In the genomic region with DNA sequence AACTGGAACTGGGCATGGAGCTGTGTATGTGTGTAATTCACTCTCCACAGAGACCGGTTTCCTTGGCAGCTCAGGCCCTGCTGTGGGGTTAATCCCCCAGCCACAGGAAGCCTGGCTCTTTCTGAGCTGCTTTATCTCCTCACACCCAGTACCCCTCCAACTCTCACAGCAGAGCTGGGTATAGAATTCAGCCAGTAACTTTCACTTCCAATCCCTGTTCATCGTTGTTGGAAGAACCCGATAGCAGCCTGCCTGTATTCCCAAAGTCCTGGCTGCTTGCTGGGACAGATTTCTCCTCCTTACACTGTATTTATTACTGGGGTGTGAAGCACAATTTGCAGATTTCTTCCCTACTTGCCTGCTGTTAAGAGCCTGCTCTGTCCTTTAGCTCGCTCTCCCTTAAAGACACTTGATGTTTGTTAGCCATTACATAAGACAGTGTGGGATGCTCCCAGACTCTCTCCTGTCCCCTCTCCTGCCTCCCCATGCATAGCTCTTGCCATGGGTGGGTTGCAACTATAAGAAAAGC, we compare ENCODE assay signal across 8 mouse cellular contexts.
DNase-seq lines count a peak whose midpoint lies in the region; ATAC-seq lines count a peak whose summit lies in the region.

No protein-coding gene starts in this region.

- H3K9ac ChIP-seq in hindbrain, embryonic 14.5 days = peak overlapping the region; percentile 8; the same call in 1 of the 2 replicates
- H3K9ac ChIP-seq in midbrain, embryonic 13.5 days (replicated peaks) = no peak overlapping the region

- DNase-seq in frontal cortex, adult 2 months (ENCODE audit: extremely low spot score in 1 of 2, low spot score in 1 of 2) = peak; percentile 7 to 49
- DNase-seq in frontal cortex, postnatal 10 days (ENCODE audit: low spot score in 2 of 2) = no peak
- DNase-seq in cerebellum, adult 18-20 months = peak; percentile 8 to 35
- no peak for DNase-seq in hindbrain, embryonic 14.5 days (ENCODE audit: low spot score)
- DNase-seq in lung, postnatal 4 days = no peak
- no peak for DNase-seq in kidney, postnatal 14 days
- no peak for DNase-seq in lung, postnatal 14 days

- no peaks in the 10 kb centered on the region for H3K36me3 ChIP-seq in hindbrain, embryonic 14.5 days (replicated peaks; ENCODE audit: control insufficient read depth, insufficient read depth)
- H3K36me3 ChIP-seq in midbrain, embryonic 13.5 days = no peaks in the 10 kb centered on the region

- no peaks in the 10 kb centered on the region for H3K27me3 ChIP-seq in hindbrain, embryonic 14.5 days (ENCODE audit: control insufficient read depth, insufficient read depth, low read length)
- H3K27me3 ChIP-seq in midbrain, embryonic 13.5 days = no peaks in the 10 kb centered on the region

- peaks cover 8% of the 10 kb centered on the region for H3K4me1 ChIP-seq in hindbrain, embryonic 14.5 days (replicated peaks; ENCODE audit: control insufficient read depth, insufficient read depth, low read length)
- peaks cover 21% of the 10 kb centered on the region for H3K4me1 ChIP-seq in midbrain, embryonic 13.5 days (replicated peaks)

- H3K4me2 ChIP-seq in hindbrain, embryonic 14.5 days (replicated peaks) = no peak overlapping the region
- no peak overlapping the region; the same call in 1 of the 2 replicates for H3K4me2 ChIP-seq in midbrain, embryonic 13.5 days (replicated peaks)

- no peak overlapping the region for H3K4me3 ChIP-seq in hindbrain, embryonic 14.5 days (replicated peaks; ENCODE audit: low read length)
- H3K4me3 ChIP-seq in midbrain, embryonic 13.5 days (replicated peaks) = no peak overlapping the region

- ATAC-seq in hindbrain, embryonic 14.5 days (ENCODE audit: low FRiP score) = peak; percentile 33; the same call in 1 of the 2 replicates
- ATAC-seq in midbrain, embryonic 13.5 days = peak; percentile 70

- WGBS in hindbrain, embryonic 14.5 days = 43% methylated on average over 4 of the region's 4 CpGs
- WGBS in midbrain, embryonic 13.5 days = 18% methylated on average over 4 of the region's 4 CpGs

- H3K9me3 ChIP-seq in hindbrain, embryonic 14.5 days (ENCODE audit: control insufficient read depth, low read length) = no peaks in the 10 kb centered on the region
- H3K9me3 ChIP-seq in midbrain, embryonic 13.5 days = no peaks in the 10 kb centered on the region

- H3K27ac ChIP-seq in hindbrain, embryonic 14.5 days = peak overlapping the region; percentile 27
- peak overlapping the region; percentile 77 for H3K27ac ChIP-seq in midbrain, embryonic 13.5 days

Comparison
In these comparisons a context has a peak if more than half of its experiments do, and no peak if none do; other contexts are left out.
1. DNase-seq: peak in frontal cortex, adult 2 months (2 of 2) and cerebellum, adult 18-20 months (2 of 2); none in frontal cortex, postnatal 10 days (0 of 2), hindbrain, embryonic 14.5 days (single experiment), lung, postnatal 4 days (0 of 2), kidney, postnatal 14 days (single experiment) and lung, postnatal 14 days (single experiment).